Mouse (Mus musculus): Measurements from ENCODE around the gene Mcts2.

DNA sequence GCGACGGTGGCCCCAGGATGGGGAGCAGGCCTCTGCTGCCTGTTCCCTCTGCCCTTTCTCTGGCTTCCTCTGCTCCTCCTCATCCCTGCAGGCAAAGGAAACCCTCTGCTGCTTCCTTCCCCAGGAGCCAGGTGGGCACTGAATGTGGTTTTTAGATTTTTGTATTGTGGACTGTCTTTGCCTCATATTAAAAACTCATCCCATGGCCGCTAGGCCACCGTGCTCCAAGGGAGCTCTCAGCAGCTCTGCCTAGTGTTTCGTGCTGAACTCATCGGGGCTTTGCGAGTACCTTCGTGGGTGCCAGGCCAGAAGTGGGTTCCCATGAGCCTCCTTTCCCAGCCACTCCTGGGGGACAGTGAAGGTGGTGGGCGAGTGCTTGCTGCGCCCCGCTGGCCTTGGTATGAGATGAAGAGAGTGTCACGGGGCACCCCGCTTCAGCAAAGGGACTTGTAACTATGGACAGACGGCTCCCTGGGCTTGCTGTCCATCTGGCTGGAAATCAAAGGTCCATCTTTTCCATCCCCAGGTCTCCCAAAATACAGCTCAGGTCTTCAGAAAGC lies 18.1 kb downstream of the Mcts2 start:
- TF ChIP-seq CTCF (IDR thresholded peaks at IDR 0.05; ENCODE audit: borderline replicate concordance, insufficient read depth, low read depth, low read length) (no peak), POLR2A (IDR thresholded peaks at IDR 0.05; ENCODE audit: borderline replicate concordance, insufficient read depth, low read length) (no peak)
